Mouse (Mus musculus) cerebellum, adult 2 months (tissue): Measurements from ENCODE around the gene Olfr910. TPM values are rescaled to one million over a fixed set of nuclear protein-coding genes. Genes with fewer than 3 reads are reported as not detected.

Experiments used
- DNase-seq, 2 experiments: peaks; one replicate each; pipeline ENCODE4 v3.0.0; 2021
- H3K27ac ChIP-seq: fragments of 200-500 bp; 2 replicates; pipeline ENCODE4 v1.5.1; 2012; ENCODE audit warnings: low read length, control low read depth, inconsistent platforms; ENCODE audit not compliant: insufficient read depth
- H3K27me3 ChIP-seq: fragments of 200-500 bp; 2 replicates; pipeline ENCODE4 v1.6.1; 2012; ENCODE audit warnings: inconsistent platforms, mild to moderate bottlenecking, low read length, moderate library complexity; ENCODE audit not compliant: control insufficient read depth, insufficient read depth
- H3K4me1 ChIP-seq: fragments of 200-500 bp; 2 replicates; pipeline ENCODE4 v1.6.1; 2011; ENCODE audit warnings: low read length; ENCODE audit not compliant: control insufficient read depth, insufficient read depth
- H3K4me3 ChIP-seq: fragments of 200-500 bp; replicated peaks from 2 replicates; pipeline ENCODE3; 2011; ENCODE audit warnings: mild to moderate bottlenecking, low read depth, low read length, control low read depth; ENCODE audit not compliant: insufficient read depth
- CTCF ChIP-seq: fragments of 200-500 bp; IDR thresholded peaks from 2 replicates; pipeline ENCODE4 v1.5.1; 2011; ENCODE audit warnings: low read depth, mild to moderate bottlenecking, control low read depth, low read length, moderate library complexity, borderline replicate concordance; ENCODE audit not compliant: insufficient read depth
- POLR2A ChIP-seq: fragments of 200-500 bp; IDR thresholded peaks from 2 replicates; pipeline ENCODE4 v1.6.1; 2011; ENCODE audit warnings: low read length, control low read depth, borderline replicate concordance; ENCODE audit not compliant: insufficient read depth
- WGBS: fragments of 180-500 bp; shearing (Covaris S2); methylation state at CpG from one replicate; pipeline ENCODE4 v1.1.7; 2018; 5-methylcytosine and 5-hydroxymethylcytosine counted together
- polyA plus RNA-seq: library from polyadenylated mRNA; depleted of rRNA; stranded (reverse); fragments of >200 nt; gene quantifications from 2 replicates; pipeline ENCODE4 v1.2.3, GENCODE M21; 2012; rRNA removed

The Olfr910 gene
- not detected in 2 replicates for polyA plus RNA-seq

- H3K4me1 ChIP-seq, result no peaks in the 10 kb centered on the region
- TF ChIP-seq CTCF, result no peak
- no peak for TF ChIP-seq POLR2A
- no peaks in the 10 kb centered on the region for H3K27me3 ChIP-seq
- no peak within 1 kb of the TSS for H3K4me3 ChIP-seq
- 95% methylated on average over 2 of the region's 2 CpGs for WGBS
- H3K27ac ChIP-seq, result no peak within 1 kb of the TSS
- no peak for DNase-seq
Observed at GRCm38 (mm10) chr9:38537549-38537948, at the start of gene Olfr910. Gene Olfr910 (plus strand): TSS chr9:38537849.

GRCm38 (mm10) chr9:38495501-38495900 is 42.1 kb upstream of the Olfr910 start, which contains the start of gene Olfr907:
Gene Olfr907 (plus strand): TSS chr9:38495801.
- TF ChIP-seq POLR2A, result no peak
- no peak for TF ChIP-seq CTCF
- whole genome bisulfite sequencing, result 77% methylated on average over 2 of the region's 2 CpGs
- Histone ChIP-seq H3K4me3 (no peak within 1 kb of the TSS), H3K4me1 (no peaks in the 10 kb centered on the region), H3K27me3 (no peaks in the 10 kb centered on the region), H3K27ac (no peak within 1 kb of the TSS)
- DNase-seq, result no peak

- WGBS, result 57% methylated on average over 2 of the region's 2 CpGs
- H3K4me3 ChIP-seq, result no peak overlapping the region
Observed at GRCm38 (mm10) chr9:38512353-38512752, 25.3 kb upstream of the Olfr910 start.

GRCm38 (mm10) chr9:38521280-38521679 is 16.4 kb upstream of the Olfr910 start, which contains the start of gene Olfr911-ps1:
Gene Olfr911-ps1 (plus strand): TSS chr9:38521580.
- TF ChIP-seq CTCF (no peak), POLR2A (no peak)
- 49% methylated on average over 1 of the region's 1 CpGs for WGBS
- no peak within 1 kb of the TSS for H3K27ac ChIP-seq
- H3K27me3 ChIP-seq, result no peaks in the 10 kb centered on the region
- H3K4me3 ChIP-seq, result no peak within 1 kb of the TSS
- H3K4me1 ChIP-seq, result no peaks in the 10 kb centered on the region
- DNase-seq, result no peak

More at GRCm38 (mm10) chr9:38512353-38512752, 25.3 kb upstream of the Olfr910 start:
- Histone ChIP-seq H3K4me1 (no peaks in the 10 kb centered on the region), H3K27ac (no peak overlapping the region), H3K27me3 (no peaks in the 10 kb centered on the region)
- TF ChIP-seq CTCF (no peak), POLR2A (no peak)
- DNase-seq, result no peak

- Histone ChIP-seq H3K4me1 (no peaks in the 10 kb centered on the region), H3K27me3 (no peaks in the 10 kb centered on the region), H3K27ac (no peak within 1 kb of the TSS), H3K4me3 (no peak within 1 kb of the TSS)
- no peak for TF ChIP-seq CTCF
- TF ChIP-seq POLR2A, result no peak
- 74% methylated on average over 1 of the region's 1 CpGs for WGBS
- no peak for DNase-seq
Observed at GRCm38 (mm10) chr9:38579878-38580277, 42.2 kb downstream of the Olfr910 start, which contains the start of gene Olfr912. Gene Olfr912 (plus strand): TSS chr9:38580178.

Other genes with a start within 250 kb of the Olfr910 start
- gene Olfr896-ps1, start 246.7 kb upstream of the Olfr910 start, polyA plus RNA-seq, result not detected in 2 replicates
- gene Olfr25, start 208.8 kb upstream of the Olfr910 start, polyA plus RNA-seq, result not detected in 2 replicates
- gene Olfr898, start 189.4 kb upstream of the Olfr910 start, polyA plus RNA-seq, result not detected in 2 replicates
- not detected in 2 replicates for gene Olfr250, start 171.0 kb upstream of the Olfr910 start, polyA plus RNA-seq
- gene Olfr251, start 160.8 kb upstream of the Olfr910 start, polyA plus RNA-seq, result not detected in 2 replicates
- not detected in 2 replicates for gene Olfr147, start 136.2 kb upstream of the Olfr910 start, polyA plus RNA-seq
- not detected in 2 replicates for gene Olfr901, start 108.4 kb upstream of the Olfr910 start, polyA plus RNA-seq
- not detected in 2 replicates for gene Olfr902, start 90.2 kb upstream of the Olfr910 start, polyA plus RNA-seq
- not detected in 2 replicates for gene Olfr904, start 74.7 kb upstream of the Olfr910 start, polyA plus RNA-seq
- not detected in 2 replicates for gene Olfr905, start 66.7 kb upstream of the Olfr910 start, polyA plus RNA-seq
- not detected in 2 replicates for gene Olfr906, start 50.8 kb upstream of the Olfr910 start, polyA plus RNA-seq
- gene Olfr907, start 42.0 kb upstream of the Olfr910 start, polyA plus RNA-seq, result not detected in 2 replicates
- gene Olfr911-ps1, start 16.3 kb upstream of the Olfr910 start, polyA plus RNA-seq, result not detected in 2 replicates
- not detected in 2 replicates for gene Olfr912, start 42.3 kb downstream of the Olfr910 start, polyA plus RNA-seq
- not detected in 2 replicates for gene Olfr913, start 54.9 kb downstream of the Olfr910 start, polyA plus RNA-seq
- gene Olfr914, start 67.3 kb downstream of the Olfr910 start, polyA plus RNA-seq, result not detected in 2 replicates
- not detected in 2 replicates for gene Olfr916, start 122.0 kb downstream of the Olfr910 start, polyA plus RNA-seq
- not detected in 2 replicates for gene Olfr917, start 128.0 kb downstream of the Olfr910 start, polyA plus RNA-seq
- gene Olfr918, start 136.8 kb downstream of the Olfr910 start, polyA plus RNA-seq, result not detected in 2 replicates
- gene Olfr919, start 165.8 kb downstream of the Olfr910 start, polyA plus RNA-seq, result not detected in 2 replicates
- 8.1 and 8.4 TPM in 2 replicates for gene Vwa5a, start 180.4 kb downstream of the Olfr910 start, polyA plus RNA-seq
- gene Olfr920, start 214.4 kb downstream of the Olfr910 start, polyA plus RNA-seq, result 0.20 and 0.24 TPM in 2 replicates
- gene Olfr921, start 235.2 kb downstream of the Olfr910 start, polyA plus RNA-seq, result 0.06 and 0.18 TPM in 2 replicates